Mouse (Mus musculus): ENCODE measurements at regions not wholly inside any gene's neighbourhood (a gene's known extent, or its start where the extent isn't known, plus 50 kb on each side); places are given as distances from the start of the nearest gene placed in this dataset.
A peak's percentile ranks its signal among the peaks of the same experiment; 100 is the strongest.

DNA sequence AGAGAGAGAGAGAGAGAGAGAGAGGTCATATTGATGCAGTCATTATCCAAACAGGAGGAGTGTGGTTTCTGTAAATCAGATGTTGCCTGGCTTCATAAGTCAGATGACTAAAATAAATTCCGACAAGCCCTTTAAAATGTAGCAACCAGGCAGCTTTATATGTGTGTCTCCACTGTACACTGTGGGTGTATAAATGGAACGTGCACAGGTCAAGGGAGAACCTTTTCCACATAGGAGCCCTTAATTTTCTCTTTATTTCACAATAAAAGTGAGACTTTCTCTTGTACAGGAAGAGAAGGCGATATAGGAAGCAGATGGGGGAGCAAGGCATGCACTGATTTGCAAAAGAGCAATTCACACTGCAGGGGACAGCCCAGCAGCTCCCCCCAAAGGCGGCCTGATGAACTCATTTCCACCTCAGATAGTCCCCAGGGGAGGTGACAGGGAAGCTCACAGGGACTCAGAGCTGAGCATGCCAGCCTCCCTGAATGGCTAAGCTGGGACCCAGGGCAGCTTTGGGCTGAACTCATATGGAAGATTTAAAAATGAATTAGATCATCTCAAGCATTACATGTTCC is 410.7 kb upstream of the Intu start:
- no peak for TF ChIP-seq POLR2A (IDR thresholded peaks at IDR 0.05; ENCODE audit: low read depth, low read length)
- 0 out of 2 replicates have a peak, but pooled peaks have one; percentile 16 for TF ChIP-seq CTCF (IDR thresholded peaks at IDR 0.05; ENCODE audit: borderline replicate concordance, insufficient read depth, low read length)
